Mouse (Mus musculus) CH12.LX (cell line): ENCODE results near the gene Olfr411. TPM values are rescaled to one million over a fixed set of nuclear protein-coding genes. Genes with fewer than 3 reads are reported as not detected.

ENCODE experiments used
- DNase-seq: peaks from one replicate; pipeline ENCODE4 v3.0.0-alpha.2; 2013; ENCODE audit errors: extremely low read depth
- H3K27ac ChIP-seq: 2 replicates; pipeline ENCODE4 v1.5.1; 2012; ENCODE audit warnings: low read depth, mild to moderate bottlenecking, control low read depth, moderate library complexity; ENCODE audit not compliant: insufficient read depth
- H3K27me3 ChIP-seq: replicated peaks from 2 replicates; pipeline ENCODE3; 2012; ENCODE audit warnings: inconsistent platforms
- H3K36me3 ChIP-seq, 2 experiments: replicated peaks in 1 of 2; 2 replicates each; pipeline versions ENCODE3 to v1.6.1; 2012; ENCODE audit warnings: inconsistent platforms in 1 of 2, low read length in 1 of 2, mild to moderate bottlenecking in 1 of 2, mixed read lengths in 1 of 2, moderate library complexity in 1 of 2; ENCODE audit not compliant: control insufficient read depth in 1 of 2, insufficient read depth in 1 of 2
- H3K4me1 ChIP-seq, 2 experiments: 2 replicates each; pipeline ENCODE4 v1.6.1; 2012; ENCODE audit warnings: inconsistent platforms in 1 of 2, moderate library complexity in 1 of 2; ENCODE audit not compliant: insufficient read depth in 2 of 2, control insufficient read depth in 1 of 2
- H3K4me2 ChIP-seq: 2 replicates; pipeline ENCODE4 v1.6.1; 2012; ENCODE audit warnings: low read depth, mild to moderate bottlenecking, control low read depth; ENCODE audit not compliant: poor library complexity, insufficient read depth, severe bottlenecking
- H3K4me3 ChIP-seq, 3 experiments: fragments of 150-350 bp in 1 of 3; sonication (generic) in 1 of 3; replicated peaks in 1 of 3; 2 replicates each; pipeline versions ENCODE3 to v1.5.1; 2011 to 2012; ENCODE audit warnings: low read depth in 2 of 3, low read length in 2 of 3, mild to moderate bottlenecking in 2 of 3, moderate library complexity in 2 of 3, control low read depth in 1 of 3, improper control_type of control experiment in 1 of 3, inconsistent platforms in 1 of 3, mixed read lengths in 1 of 3; ENCODE audit not compliant: poor library complexity in 1 of 3
- H3K79me2 ChIP-seq: replicated peaks from 2 replicates; pipeline ENCODE4 v1.6.1; 2012; ENCODE audit warnings: mild to moderate bottlenecking, moderate library complexity; ENCODE audit not compliant: control insufficient read depth, poor library complexity, insufficient read depth, severe bottlenecking; ENCODE audit errors: extremely low read depth
- H3K9ac ChIP-seq: 2 replicates; pipeline ENCODE4 v1.6.1; 2012; ENCODE audit warnings: low read depth, mild to moderate bottlenecking, control low read depth, moderate library complexity; ENCODE audit not compliant: insufficient read depth
- H3K9me3 ChIP-seq: replicated peaks from 2 replicates; pipeline ENCODE3; 2012; ENCODE audit warnings: low read length, inconsistent platforms, mixed read lengths
- BHLHE40 ChIP-seq: IDR thresholded peaks from 2 replicates; pipeline ENCODE4 v1.6.1; 2011; ENCODE audit warnings: mild to moderate bottlenecking, low read depth, low read length, improper control_type of control experiment
- CHD2 ChIP-seq: IDR thresholded peaks from 2 replicates; pipeline ENCODE4 v1.6.1; 2011; ENCODE audit warnings: low read length, improper control_type of control experiment
- E2F4 ChIP-seq: IDR thresholded peaks from 2 replicates; pipeline ENCODE4 v1.6.1; 2011; ENCODE audit warnings: low read depth, low read length, improper control_type of control experiment; ENCODE audit not compliant: insufficient replicate concordance
- ELF1 ChIP-seq: IDR thresholded peaks from 2 replicates; pipeline ENCODE4 v1.6.1; 2014; ENCODE audit warnings: low read depth, mild to moderate bottlenecking, inconsistent platforms, low read length, improper control_type of control experiment
- ETS1 ChIP-seq: conservative IDR thresholded peaks from 2 replicates; pipeline ENCODE4 v1.6.1; 2012; ENCODE audit warnings: low read depth, mild to moderate bottlenecking, inconsistent platforms, low read length, improper control_type of control experiment, moderate library complexity
- GABPA ChIP-seq: IDR thresholded peaks from 2 replicates; pipeline ENCODE4 v1.6.1; 2012; ENCODE audit warnings: low read depth, low read length, improper control_type of control experiment, inconsistent platforms; ENCODE audit not compliant: insufficient replicate concordance
- HCFC1 ChIP-seq: IDR thresholded peaks from 2 replicates; pipeline ENCODE4 v1.6.1; 2012; ENCODE audit warnings: low read depth, mild to moderate bottlenecking, inconsistent platforms, low read length, improper control_type of control experiment
- IRF4 ChIP-seq: IDR thresholded peaks from 2 replicates; pipeline ENCODE4 v1.6.1; 2014; ENCODE audit warnings: low read depth, mild to moderate bottlenecking, inconsistent platforms, low read length, improper control_type of control experiment
- JUND ChIP-seq: conservative IDR thresholded peaks from 2 replicates; pipeline ENCODE4 v1.6.1; 2011; ENCODE audit warnings: low read depth, low read length, improper control_type of control experiment
- KAT2A ChIP-seq: IDR thresholded peaks from 2 replicates; pipeline ENCODE4 v1.6.1; 2012; ENCODE audit warnings: low read length, improper control_type of control experiment, inconsistent platforms; ENCODE audit not compliant: insufficient replicate concordance
- MAX ChIP-seq: IDR thresholded peaks from 2 replicates; pipeline ENCODE4 v1.6.1; 2011; ENCODE audit warnings: low read length, improper control_type of control experiment
- MAZ ChIP-seq: IDR thresholded peaks from 2 replicates; pipeline ENCODE4 v1.6.1; 2012; ENCODE audit warnings: low read depth, mild to moderate bottlenecking, inconsistent platforms, low read length, improper control_type of control experiment, moderate library complexity
- MEF2A ChIP-seq: IDR thresholded peaks from 2 replicates; pipeline ENCODE4 v1.6.1; 2014; ENCODE audit warnings: low read depth, mild to moderate bottlenecking, inconsistent platforms, low read length, improper control_type of control experiment, borderline replicate concordance
- MXI1 ChIP-seq: IDR thresholded peaks from 2 replicates; pipeline ENCODE4 v1.6.1; 2011; ENCODE audit warnings: mild to moderate bottlenecking, low read depth, low read length, improper control_type of control experiment
- MYC ChIP-seq: IDR thresholded peaks from 2 replicates; pipeline ENCODE4 v1.6.1; 2011; ENCODE audit warnings: low read depth, mild to moderate bottlenecking, improper control_type of control experiment, low read length
- NELFE ChIP-seq: IDR thresholded peaks from 2 replicates; pipeline ENCODE4 v1.6.1; 2011; ENCODE audit warnings: low read depth, low read length, improper control_type of control experiment
- NRF1 ChIP-seq: IDR thresholded peaks from 2 replicates; pipeline ENCODE4 v1.6.1; 2014; ENCODE audit warnings: low read depth, mild to moderate bottlenecking, inconsistent platforms, low read length, improper control_type of control experiment, moderate library complexity
- PAX5 ChIP-seq: IDR thresholded peaks from 2 replicates; pipeline ENCODE4 v1.6.1; 2012; ENCODE audit warnings: low read length, inconsistent platforms, mixed read lengths
- POLR2A ChIP-seq: IDR thresholded peaks from 2 replicates; pipeline ENCODE4 v1.6.1; 2011; ENCODE audit warnings: low read depth, mild to moderate bottlenecking, improper control_type of control experiment, low read length
- RCOR1 ChIP-seq: conservative IDR thresholded peaks from 2 replicates; pipeline ENCODE4 v1.6.1; 2012; ENCODE audit warnings: low read depth, mild to moderate bottlenecking, inconsistent platforms, low read length, improper control_type of control experiment
- SMC3 ChIP-seq: IDR thresholded peaks from 2 replicates; pipeline ENCODE4 v1.6.1; 2011; ENCODE audit warnings: low read depth, low read length, improper control_type of control experiment
- TBP ChIP-seq: conservative IDR thresholded peaks from 2 replicates; pipeline ENCODE4 v1.6.1; 2011; ENCODE audit warnings: low read depth, low read length, improper control_type of control experiment
- TCF12 ChIP-seq: IDR thresholded peaks from 2 replicates; pipeline ENCODE4 v1.6.1; 2014; ENCODE audit warnings: low read depth, mild to moderate bottlenecking, inconsistent platforms, low read length, improper control_type of control experiment
- ZKSCAN1 ChIP-seq: IDR thresholded peaks from 2 replicates; pipeline ENCODE4 v1.6.1; 2012; ENCODE audit warnings: low read depth, inconsistent platforms, low read length, improper control_type of control experiment, borderline replicate concordance
- ZMIZ1 ChIP-seq: IDR thresholded peaks from 2 replicates; pipeline ENCODE4 v1.6.1; 2012; ENCODE audit warnings: low read depth, mild to moderate bottlenecking, inconsistent platforms, low read length, improper control_type of control experiment
- ZNF384 ChIP-seq: IDR thresholded peaks from 2 replicates; pipeline ENCODE4 v1.6.1; 2012; ENCODE audit warnings: low read depth, low read length, improper control_type of control experiment, inconsistent platforms
- dilution Hi-C: fragments of 300-500 bp; cut with MboI; formaldehyde crosslinking; loops from 2 replicates; pipeline ENCODE4 v1.14.3; 2020; ENCODE audit warnings: low sequenced_read_pairs; ENCODE audit not compliant: extremely low pct_unique_long_range_greater_than_20kb, extremely low pct_ligation_motif_present
- in situ Hi-C: fragments of 300-500 bp; cut with MboI; formaldehyde crosslinking; loops from 3 replicates; pipeline ENCODE4 v1.14.3; 2019; ENCODE audit warnings: low sequenced_read_pairs, low pct_ligation_motif_present, low pct_unique_long_range_greater_than_20kb, mixed read lengths
- polyA plus RNA-seq: library from polyadenylated mRNA; unstranded; fragments of >175 nt; gene quantifications from 2 replicates; pipeline ENCODE4 v1.2.1, GENCODE M21; 2012; ENCODE audit warnings: low read depth; ENCODE audit not compliant: insufficient read length
- total RNA-seq, 2 experiments: library from RNA; depleted of rRNA; stranded (reverse); fragments of 300-350 nt in 1 of 2; fragments of >200 nt in 1 of 2; gene quantifications; 2 replicates each; pipeline ENCODE4 v1.2.3; 2012 to 2014

Gene Olfr411
- total and polyA plus RNA-seq, 3 experiments, result not detected

DNA sequence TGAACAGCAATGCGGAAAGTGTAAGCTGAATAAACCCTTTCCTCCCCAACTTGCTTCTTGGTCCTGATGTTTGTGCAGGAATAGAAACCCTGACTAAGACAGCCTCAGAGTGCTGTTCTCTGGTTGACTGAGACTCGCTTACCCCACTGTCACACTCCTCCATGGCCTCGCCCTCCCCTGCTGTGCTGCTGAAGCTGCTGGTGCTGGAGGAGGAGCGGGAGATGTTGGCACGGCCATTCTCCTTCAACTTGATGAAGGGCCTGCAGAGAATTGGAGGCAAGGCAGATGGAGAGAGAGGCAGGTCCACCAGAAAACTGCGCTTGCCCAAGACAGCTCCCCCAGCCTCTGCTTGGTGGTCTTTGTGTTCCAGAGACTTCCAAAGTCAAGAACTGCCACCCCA is 40.5 kb upstream of the Olfr411 start:
- Histone ChIP-seq H3K27ac (no peak overlapping the region), H3K9me3 (no peaks in the 10 kb centered on the region), H3K4me2 (no peak overlapping the region), H3K4me1 (no peaks in the 10 kb centered on the region), H3K4me3 (no peak overlapping the region), H3K27me3 (no peaks in the 10 kb centered on the region), H3K79me2 (no peaks in the 10 kb centered on the region), H3K36me3 (peaks cover 90 to 97% of the 10 kb centered on the region in 2 experiments), H3K9ac (no peak overlapping the region)
- TF ChIP-seq HCFC1, result no peak
- no peak for TF ChIP-seq ELF1
- no peak for TF ChIP-seq MXI1
- TF ChIP-seq NELFE, result no peak
- TF ChIP-seq TCF12, result no peak
- TF ChIP-seq ZNF384, result no peak
- no peak for TF ChIP-seq MAX
- no peak for TF ChIP-seq NRF1
- TF ChIP-seq POLR2A, result no peak
- TF ChIP-seq E2F4, result no peak
- no peak for TF ChIP-seq CHD2
- TF ChIP-seq MYC, result no peak
- no peak for TF ChIP-seq KAT2A
- TF ChIP-seq SMC3, result no peak
- dilution Hi-C loops, result no loop called here
- in situ Hi-C loops, result loop anchor here (10.0 to 25.0 kb wide), 2 partner anchors 132 to 444 kb away; partner anchors contain the start of gene Mnt
- DNase-seq, result no peak

DNA sequence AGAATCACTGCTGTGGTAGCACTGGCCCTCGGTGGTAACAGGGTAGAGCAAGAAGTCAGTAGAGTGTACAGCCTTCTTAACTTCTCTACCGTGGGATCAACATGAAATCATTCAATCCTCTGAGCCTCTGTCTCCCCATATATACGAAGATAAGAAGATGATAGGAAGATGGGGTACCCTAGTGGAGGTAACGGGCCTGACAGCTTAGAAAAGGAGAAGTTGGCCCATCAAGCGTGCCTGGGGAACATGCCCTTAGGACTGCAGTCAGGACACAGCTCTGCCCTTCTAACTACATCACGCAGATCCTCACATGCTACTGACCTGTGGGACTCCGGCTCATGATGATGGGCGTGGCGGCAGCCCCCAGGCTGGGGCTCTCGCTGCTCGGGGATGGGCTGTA is 39.4 kb upstream of the Olfr411 start:
- no peaks in the 10 kb centered on the region for H3K27me3 ChIP-seq
- no peaks in the 10 kb centered on the region for H3K79me2 ChIP-seq
- no peak overlapping the region for H3K4me2 ChIP-seq
- dilution Hi-C loops (no loop called here), in situ Hi-C loops (loop anchor here (10.0 to 25.0 kb wide), 2 partner anchors 133 to 445 kb away; partner anchors contain the start of gene Mnt)
- no peak for DNase-seq
- H3K4me3 ChIP-seq, result no peak overlapping the region
- H3K9me3 ChIP-seq, result no peaks in the 10 kb centered on the region
- H3K36me3 ChIP-seq, result peaks cover 90 to 97% of the 10 kb centered on the region in 2 experiments
- no peak overlapping the region for H3K9ac ChIP-seq
- no peak overlapping the region for H3K27ac ChIP-seq
- TF ChIP-seq MAZ (no peak), TBP (no peak), NRF1 (no peak), MAX (no peak), POLR2A (no peak), MEF2A (no peak), NELFE (no peak), JUND (no peak), KAT2A (no peak), ZMIZ1 (no peak), ETS1 (no peak), BHLHE40 (no peak), GABPA (no peak), RCOR1 (no peak), IRF4 (no peak), ELF1 (no peak), PAX5 (no peak), ZKSCAN1 (no peak)
- no peaks in the 10 kb centered on the region for H3K4me1 ChIP-seq
